Mouse (Mus musculus) olfactory bulb, adult 2 months (tissue): ENCODE measurements around the gene Zdhhc19. TPM values are rescaled to one million over a fixed set of nuclear protein-coding genes. Genes with fewer than 3 reads are reported as not detected.

Experiments used
- H3K27ac ChIP-seq: fragments of 200-500 bp; 2 replicates; pipeline ENCODE4 v1.5.1; 2012; ENCODE audit warnings: low read depth, low read length; ENCODE audit not compliant: insufficient read depth
- H3K4me1 ChIP-seq: fragments of 200-500 bp; 2 replicates; pipeline ENCODE4 v1.6.1; 2012; ENCODE audit warnings: low read length; ENCODE audit not compliant: control insufficient read depth, insufficient read depth
- H3K4me3 ChIP-seq: fragments of 200-500 bp; 2 replicates; pipeline ENCODE4 v1.5.1; 2012; ENCODE audit warnings: mild to moderate bottlenecking, low read depth, low read length, moderate library complexity; ENCODE audit not compliant: insufficient read depth
- CTCF ChIP-seq: fragments of 200-500 bp; IDR thresholded peaks from 2 replicates; pipeline ENCODE4 v1.5.1; 2012; ENCODE audit warnings: low read depth, mild to moderate bottlenecking, low read length, moderate library complexity; ENCODE audit not compliant: insufficient read depth
- POLR2A ChIP-seq: fragments of 200-500 bp; IDR thresholded peaks from 2 replicates; pipeline ENCODE4 v1.6.1; 2012; ENCODE audit warnings: mild to moderate bottlenecking, low read depth, low read length, moderate library complexity; ENCODE audit not compliant: insufficient read depth
- WGBS: fragments of 180-500 bp; shearing (Covaris S2); methylation state at CpG from one replicate; pipeline ENCODE4 v1.1.7; 2018; 5-methylcytosine and 5-hydroxymethylcytosine counted together
- polyA plus RNA-seq: library from polyadenylated mRNA; stranded (reverse); fragments of >200 nt; gene quantifications from 2 replicates; pipeline ENCODE4 v1.2.4, GENCODE M21; 2012; ENCODE audit warnings: low replicate concordance; ENCODE audit not compliant: missing spikeins, insufficient read depth, insufficient read length

Gene Zdhhc19
- polyA plus RNA-seq, 1 experiment, result not detected

GRCm38 (mm10) chr16:32502621-32503335 lies 6.7 kb downstream of the Zdhhc19 start:
- Histone ChIP-seq H3K4me1 (peaks cover 3% of the 10 kb centered on the region; the same call in 1 of the 2 replicates), H3K4me3 (no peak overlapping the region), H3K27ac (no peak overlapping the region)
- no peak for TF ChIP-seq POLR2A
- TF ChIP-seq CTCF, result no peak
- WGBS, result 92% methylated on average over 12 of the region's 12 CpGs

DNA sequence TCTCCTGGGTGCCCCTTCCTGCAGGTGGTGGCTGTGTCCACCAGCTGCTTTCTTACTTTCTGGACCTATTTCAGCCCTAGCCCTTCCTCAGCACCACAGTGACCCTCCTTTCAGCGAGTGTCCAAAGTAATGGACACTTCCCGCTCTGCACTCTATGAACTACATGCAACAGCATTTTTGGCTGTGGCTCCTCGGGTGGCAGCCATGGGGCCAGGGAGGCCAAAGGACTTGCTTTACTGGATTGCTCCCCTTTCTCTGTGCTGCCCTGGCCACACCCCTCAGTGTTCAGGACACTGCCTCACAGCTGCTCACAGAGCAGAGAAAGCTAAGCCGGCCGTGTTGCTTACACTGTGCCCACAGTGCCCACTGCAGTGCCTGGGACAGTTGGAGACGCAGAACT lies 7.6 kb downstream of the Zdhhc19 start:
- no peak overlapping the region for H3K4me3 ChIP-seq
- 74% methylated on average over 6 of the region's 6 CpGs for WGBS
- TF ChIP-seq POLR2A (no peak), CTCF (no peak)
- H3K27ac ChIP-seq, result no peak overlapping the region
- H3K4me1 ChIP-seq, result peaks cover 7% of the 10 kb centered on the region; the same call in 1 of the 2 replicates

GRCm38 (mm10) chr16:32506298-32506697 lies 10.2 kb downstream of the Zdhhc19 start:
- Histone ChIP-seq H3K4me3 (no peak overlapping the region), H3K4me1 (peaks cover 25% of the 10 kb centered on the region), H3K27ac (no peak overlapping the region)
- WGBS, result 89% methylated on average over 8 of the region's 8 CpGs
- TF ChIP-seq CTCF (no peak), POLR2A (no peak)

GRCm38 (mm10) chr16:32506868-32507267 lies 10.8 kb downstream of the Zdhhc19 start:
- H3K4me1 ChIP-seq, result peaks cover 30% of the 10 kb centered on the region
- H3K27ac ChIP-seq, result no peak overlapping the region
- TF ChIP-seq POLR2A (no peak), CTCF (no peak)
- WGBS, result 83% methylated on average over 7 of the region's 7 CpGs
- H3K4me3 ChIP-seq, result no peak overlapping the region

- Histone ChIP-seq H3K4me1 (peaks cover 30% of the 10 kb centered on the region), H3K4me3 (no peak overlapping the region), H3K27ac (no peak overlapping the region)
- no peak for TF ChIP-seq POLR2A
- peak; percentile 88 for TF ChIP-seq CTCF
- WGBS, result 20% methylated on average over 9 of the region's 9 CpGs
Measured at GRCm38 (mm10) chr16:32507407-32507806, 11.3 kb downstream of the Zdhhc19 start.

DNA sequence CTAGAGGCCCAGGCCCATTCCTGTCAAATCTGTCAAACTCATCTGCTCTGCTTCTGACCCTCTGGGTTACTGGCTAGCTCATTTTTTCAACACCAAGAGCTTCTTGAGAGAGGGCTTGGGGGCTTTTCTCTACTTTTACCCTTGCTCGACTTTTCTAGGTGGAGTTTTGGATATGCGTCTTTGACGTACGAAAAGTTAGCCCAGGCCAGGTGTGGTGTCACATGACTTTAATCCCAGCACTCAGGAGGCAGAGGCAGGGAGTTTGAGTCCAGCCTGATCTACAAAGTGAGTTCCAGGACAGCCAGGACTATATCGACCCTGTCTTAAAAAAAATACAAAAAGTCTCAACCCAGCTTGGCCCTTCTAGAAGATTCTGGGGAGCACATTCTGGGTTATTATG lies 12.0 kb downstream of the Zdhhc19 start:
- no peak overlapping the region for H3K4me3 ChIP-seq
- 88% methylated on average over 5 of the region's 5 CpGs for WGBS
- H3K4me1 ChIP-seq, result peaks cover 33% of the 10 kb centered on the region
- H3K27ac ChIP-seq, result no peak overlapping the region
- TF ChIP-seq CTCF (no peak), POLR2A (no peak)

DNA sequence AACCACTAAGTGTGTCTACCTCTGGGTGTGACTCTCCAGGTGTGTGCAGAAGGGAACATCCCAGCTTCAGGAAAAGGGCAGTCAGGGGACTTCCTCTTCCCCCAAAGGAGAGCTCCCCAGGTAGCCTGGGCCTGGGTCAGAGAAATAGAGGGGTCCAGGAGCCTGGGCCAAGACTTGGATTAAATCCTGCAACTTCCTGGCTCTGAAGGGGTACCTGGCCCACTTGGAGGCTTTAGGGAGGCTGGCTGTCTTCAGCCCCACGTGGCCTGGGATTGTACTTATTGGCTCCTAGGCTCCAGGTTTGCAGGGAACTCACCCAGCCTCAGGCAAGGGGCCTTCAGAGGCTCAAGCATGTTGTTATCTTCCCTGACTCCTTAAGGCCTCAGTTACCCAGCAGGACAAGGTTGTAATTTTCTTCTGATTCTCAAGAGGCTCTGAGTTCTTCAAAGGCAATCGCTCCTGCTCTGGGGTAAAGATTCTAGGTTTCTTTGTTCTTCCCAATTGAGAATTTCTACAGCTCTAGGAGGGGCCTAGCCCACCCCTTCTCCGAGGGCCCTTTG lies 12.5 kb downstream of the Zdhhc19 start:
- Histone ChIP-seq H3K27ac (0 out of 2 replicates have a peak overlapping the region, but pooled peaks have one; percentile 12), H3K4me1 (peaks cover 33% of the 10 kb centered on the region), H3K4me3 (no peak overlapping the region)
- whole genome bisulfite sequencing, result 24% methylated on average over 3 of the region's 3 CpGs
- TF ChIP-seq CTCF (no peak), POLR2A (no peak)

GRCm38 (mm10) chr16:32509066-32509942 lies 13.2 kb downstream of the Zdhhc19 start:
- no peak for TF ChIP-seq POLR2A
- no peak for TF ChIP-seq CTCF
- 0 out of 2 replicates have a peak overlapping the region, but pooled peaks have one; percentile 12 for H3K27ac ChIP-seq
- 53% methylated on average over 9 of the region's 9 CpGs for WGBS
- H3K4me1 ChIP-seq, result peaks cover 33% of the 10 kb centered on the region
- no peak overlapping the region for H3K4me3 ChIP-seq
